Mouse (Mus musculus) myocyte (in vitro differentiated cells): ENCODE results near the gene Vasn.

ENCODE experiments used
- E2F4 ChIP-seq: IDR thresholded peaks from one replicate; pipeline ENCODE4 v1.6.1; 2011; ENCODE audit warnings: mild to moderate bottlenecking, control low read depth, moderate library complexity; ENCODE audit not compliant: insufficient read depth
- MAX ChIP-seq: IDR thresholded peaks from one replicate; pipeline ENCODE4 v1.6.1; 2011; ENCODE audit warnings: low read depth, mild to moderate bottlenecking, control low read depth
- MYOD1 ChIP-seq, 3 experiments: IDR thresholded peaks; one replicate each; pipeline ENCODE4 v1.6.1; 2011; ENCODE audit warnings: control low read depth in 2 of 3, low read depth in 2 of 3, mild to moderate bottlenecking in 2 of 3, moderate library complexity in 1 of 3; ENCODE audit not compliant: insufficient read length in 2 of 3, control insufficient read depth in 1 of 3
- MYOG ChIP-seq, 3 experiments: IDR thresholded peaks; one replicate each; pipeline ENCODE4 v1.6.1; 2011; ENCODE audit warnings: control low read depth in 2 of 3, low read depth in 2 of 3, mild to moderate bottlenecking in 2 of 3; ENCODE audit not compliant: insufficient read length in 2 of 3, control insufficient read depth in 1 of 3, insufficient read depth in 1 of 3
- POLR2A ChIP-seq: IDR thresholded peaks from one replicate; pipeline ENCODE4 v1.6.1; 2011; ENCODE audit warnings: low read depth, mild to moderate bottlenecking, control low read depth, moderate library complexity; ENCODE audit not compliant: insufficient read length
- POLR2AphosphoS2 ChIP-seq: IDR thresholded peaks from one replicate; pipeline ENCODE4 v1.6.1; 2011; ENCODE audit warnings: low read depth, control low read depth; ENCODE audit not compliant: insufficient read length
- REST ChIP-seq: IDR thresholded peaks from one replicate; pipeline ENCODE4 v1.6.1; 2011; ENCODE audit warnings: mild to moderate bottlenecking, control low read depth, moderate library complexity; ENCODE audit not compliant: insufficient read depth, insufficient read length
- SRF ChIP-seq: IDR thresholded peaks from one replicate; pipeline ENCODE4 v1.6.1; 2011; ENCODE audit warnings: low read depth; ENCODE audit not compliant: control insufficient read depth, insufficient read length
- TCF12 ChIP-seq: IDR thresholded peaks from one replicate; pipeline ENCODE4 v1.6.1; 2011; ENCODE audit warnings: mild to moderate bottlenecking, control low read depth; ENCODE audit not compliant: poor library complexity, insufficient read depth, severe bottlenecking
- USF1 ChIP-seq: IDR thresholded peaks from one replicate; pipeline ENCODE4 v1.6.1; 2011; ENCODE audit warnings: low read depth, mild to moderate bottlenecking, control low read depth, moderate library complexity

GRCm38 (mm10) chr16:4595527-4595963 is 44.2 kb upstream of the Vasn start:
- TF ChIP-seq USF1 (no peak), MYOG (IDR thresholded peaks at IDR 0.05; ENCODE audit: control insufficient read depth in 1 of 3, insufficient read depth in 1 of 3, insufficient read length in 2 of 3, low read depth in 2 of 3) (peak in 1 of 3 experiments; percentile 61), POLR2A (peak; percentile 63), E2F4 (no peak), MYOD1 (IDR thresholded peaks at IDR 0.05; ENCODE audit: control insufficient read depth in 1 of 3, insufficient read length in 2 of 3, low read depth in 2 of 3) (peak in 1 of 3 experiments; percentile 74), REST (no peak), TCF12 (no peak), POLR2AphosphoS2 (peak; percentile 2), SRF (no peak), MAX (no peak)
